Mouse (Mus musculus) adrenal gland, adult 2 months (tissue): ENCODE measurements around the gene Pkig. TPM values are rescaled to one million over a fixed set of nuclear protein-coding genes. Genes with fewer than 3 reads are reported as not detected.
"Not testable (repeated sequence)": the region's sequence is repeated elsewhere in the genome, so short reads cannot be mapped to it uniquely, and the experiment has no call there.

Source experiments
- DNase-seq: peaks from one replicate; pipeline ENCODE4 v3.0.0; 2021
- polyA plus RNA-seq: library from polyadenylated mRNA; depleted of rRNA; stranded (reverse); fragments of >200 nt; gene quantifications from 2 replicates; pipeline ENCODE4 v1.2.3, GENCODE M21; 2012
- total RNA-seq, 2 experiments: library from RNA; stranded (reverse); gene quantifications; 2 replicates each; pipeline ENCODE4 v1.2.3; 2021

Pkig gene
- total and polyA plus RNA-seq, 3 experiments = 37.1 to 147 (median 49.1) TPM

DNA sequence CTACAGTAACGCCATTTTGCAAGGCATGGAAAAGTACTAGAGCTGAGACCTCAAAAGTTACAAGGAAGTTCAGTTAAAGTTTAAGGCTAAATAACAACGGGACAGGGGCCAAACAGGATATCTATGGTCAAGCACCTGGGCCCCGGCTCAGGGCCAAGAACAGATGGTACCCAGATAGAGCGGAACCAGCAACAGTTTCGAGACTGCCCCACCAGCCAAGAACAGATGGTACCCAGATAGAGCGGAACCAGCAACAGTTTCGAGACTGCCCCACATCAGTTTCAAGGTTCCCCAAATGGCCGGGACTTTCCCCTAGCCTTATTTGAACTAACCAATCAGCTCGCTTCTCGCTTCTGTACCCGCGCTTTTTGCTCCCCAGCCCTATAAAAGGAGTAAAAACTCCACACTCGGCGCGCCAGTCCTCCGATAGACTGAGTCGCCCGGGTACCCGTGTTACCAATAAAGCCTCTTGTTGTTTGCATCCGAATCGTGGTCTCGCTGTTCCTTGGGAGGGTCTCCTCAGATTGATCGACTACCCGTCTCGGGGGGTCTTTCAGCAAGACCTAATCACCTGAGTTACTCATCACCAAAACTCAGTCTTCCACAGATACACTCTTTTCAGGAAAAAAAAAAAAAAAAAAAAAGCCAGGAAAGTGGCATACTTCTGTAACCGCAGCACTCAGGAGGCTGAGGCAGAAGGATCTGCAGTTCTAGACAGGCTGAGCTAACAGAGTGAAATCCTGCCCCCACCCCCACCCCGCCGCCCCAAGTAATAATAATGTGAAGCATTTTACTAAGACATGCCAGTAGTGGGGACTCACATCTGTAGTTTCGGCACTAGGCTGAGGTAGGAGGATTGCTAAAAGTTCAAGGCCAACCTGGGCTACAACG, 15.3 kb upstream of the Pkig start:
- peak; percentile 61 for DNase-seq

DNA sequence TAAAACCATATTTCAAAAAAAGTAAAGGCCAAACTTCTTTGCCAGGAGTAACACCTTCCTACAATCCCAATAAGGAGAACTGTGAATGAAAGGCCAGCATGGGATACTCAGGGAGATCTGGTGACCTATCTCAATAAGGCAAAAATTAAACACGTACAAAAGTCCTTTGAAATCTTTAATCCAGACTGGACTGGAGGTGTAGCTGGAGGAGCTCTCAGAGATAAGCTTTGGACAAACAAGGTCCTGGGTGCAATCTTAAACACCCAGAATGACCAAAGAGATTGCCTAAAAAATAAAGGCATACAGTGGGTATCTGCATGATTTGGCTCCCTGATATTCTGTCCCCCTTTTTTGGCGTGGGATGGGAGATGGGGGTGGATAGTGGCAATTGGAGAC, 14.6 kb upstream of the Pkig start:
- DNase-seq = peak; percentile 30

DNA sequence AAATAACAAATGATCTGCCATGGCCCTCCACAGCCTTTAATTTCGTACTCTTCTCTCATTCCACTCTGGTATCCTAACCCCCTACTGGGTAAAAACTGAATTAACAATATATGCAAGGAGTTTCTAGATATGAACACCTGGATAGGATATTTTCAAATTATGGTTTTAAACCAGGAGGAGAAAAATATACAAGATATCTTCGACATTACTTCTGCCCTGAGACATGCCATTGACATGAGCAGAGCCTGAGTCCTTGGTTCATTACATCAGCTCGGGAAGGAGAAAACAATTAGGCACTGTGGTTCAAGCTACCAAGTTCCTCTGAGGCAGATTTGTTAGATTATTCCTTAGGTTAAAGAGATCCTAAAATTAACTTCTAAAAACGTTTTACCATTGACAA, 14.1 kb upstream of the Pkig start:
- DNase-seq = no peak

DNA sequence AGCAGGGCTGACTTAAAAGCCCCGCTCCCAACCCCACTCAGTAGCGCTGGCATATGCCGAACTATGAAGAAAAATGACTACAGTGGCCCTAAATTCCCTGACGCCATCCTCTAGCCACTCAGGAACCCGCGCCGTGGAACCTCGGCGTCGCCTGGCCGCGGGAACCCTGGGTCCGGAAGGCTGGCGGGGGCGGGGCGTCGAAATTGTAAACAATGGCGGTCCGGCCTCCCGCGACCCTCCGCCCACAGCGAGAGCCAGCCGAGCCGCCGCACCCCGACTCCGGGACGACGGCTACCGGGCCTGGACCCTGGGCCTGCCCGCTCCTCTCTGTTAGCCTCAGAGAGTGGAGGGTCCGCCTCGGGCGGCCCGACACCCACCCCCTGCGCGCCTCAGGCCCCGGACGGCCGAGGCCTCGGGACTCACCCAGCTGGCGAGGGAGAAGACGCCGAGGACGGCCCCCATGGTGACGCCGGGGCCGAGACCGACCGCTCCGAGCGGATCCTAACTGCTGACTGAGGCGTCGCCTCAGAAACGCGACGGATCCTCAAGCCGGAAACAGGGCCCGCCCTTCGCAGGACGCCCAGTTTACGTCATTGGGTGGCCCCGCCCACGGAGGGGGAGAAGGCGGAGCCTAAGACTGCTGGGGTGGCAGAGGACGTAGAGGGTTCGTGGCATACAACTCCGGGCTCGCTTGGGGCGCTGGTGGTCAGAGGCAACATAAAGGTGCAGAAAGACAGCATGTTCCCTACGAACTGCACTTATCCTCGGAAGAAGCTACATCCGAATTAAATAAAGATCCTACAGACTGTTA, 13.4 kb upstream of the Pkig start, which contains the start of gene Serinc3:
Serinc3 (minus strand) TSS at position 557 of the 811 bp plus-strand sequence.
- DNase-seq = peak; percentile 100

DNA sequence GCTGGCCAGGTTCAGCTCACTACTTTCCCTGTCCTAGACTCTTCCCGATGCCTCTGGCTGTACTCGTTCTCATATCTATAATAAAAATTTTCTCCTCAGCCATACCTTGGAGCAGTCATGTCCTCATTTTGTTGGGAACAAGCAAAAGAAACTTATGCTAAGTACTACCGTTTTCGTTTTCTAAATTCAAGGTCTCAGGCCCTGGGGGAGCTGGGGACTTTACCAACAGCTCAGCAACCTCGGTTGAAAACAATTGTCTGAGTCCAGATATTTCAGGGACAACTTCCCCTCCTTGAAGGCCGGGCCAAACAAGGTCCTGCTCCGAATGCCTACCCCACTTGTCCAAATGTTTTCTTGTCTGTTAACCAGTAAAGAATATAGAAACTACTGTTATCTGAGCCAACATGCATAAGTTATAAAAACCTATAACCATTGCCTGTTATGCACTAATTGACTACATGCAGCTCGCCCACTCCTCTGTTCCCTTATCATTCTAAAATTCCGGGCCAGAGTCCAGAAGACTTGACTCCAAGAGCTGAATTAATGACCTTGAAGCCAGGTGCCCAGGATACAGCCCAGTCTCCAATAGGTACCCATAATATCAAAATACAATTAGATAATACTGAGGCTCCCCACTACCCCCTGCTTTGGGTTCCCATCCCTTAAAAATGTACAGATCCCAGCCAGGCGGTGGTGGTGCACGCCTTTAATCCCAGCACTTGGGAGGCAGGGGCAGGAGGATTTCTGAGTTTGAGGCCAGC, 12.3 kb upstream of the Pkig start:
- no peak for DNase-seq

DNA sequence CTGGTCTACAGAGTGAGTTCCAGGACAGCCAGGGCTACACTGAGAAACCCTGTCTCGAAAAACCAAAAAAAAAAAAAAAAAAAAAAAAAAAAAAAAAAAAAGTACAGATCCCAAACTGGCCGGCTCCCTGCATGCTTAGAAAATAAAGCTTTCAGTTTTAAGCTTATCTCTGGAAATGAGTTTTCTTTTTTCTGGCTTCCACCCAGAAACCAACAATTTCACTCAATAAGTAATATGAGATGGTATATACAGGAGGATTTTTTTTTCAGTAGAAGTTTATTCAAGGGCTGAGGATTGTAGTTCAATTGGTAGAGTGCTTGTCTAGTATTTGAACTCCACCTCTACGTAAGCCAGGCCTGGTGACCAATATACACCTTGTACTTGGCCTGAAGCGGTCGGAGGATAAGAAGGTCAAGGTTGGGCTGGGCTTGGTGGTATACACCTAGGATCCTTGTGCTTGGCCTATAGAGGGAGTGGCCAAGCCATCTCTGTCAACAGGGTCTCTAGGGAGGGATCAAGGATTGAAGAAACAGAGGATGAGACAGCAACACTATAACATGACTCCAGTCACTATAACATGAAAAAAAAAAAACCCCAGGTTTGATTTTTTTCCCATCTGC, 11.6 kb upstream of the Pkig start:
- DNase-seq = no peak

DNA sequence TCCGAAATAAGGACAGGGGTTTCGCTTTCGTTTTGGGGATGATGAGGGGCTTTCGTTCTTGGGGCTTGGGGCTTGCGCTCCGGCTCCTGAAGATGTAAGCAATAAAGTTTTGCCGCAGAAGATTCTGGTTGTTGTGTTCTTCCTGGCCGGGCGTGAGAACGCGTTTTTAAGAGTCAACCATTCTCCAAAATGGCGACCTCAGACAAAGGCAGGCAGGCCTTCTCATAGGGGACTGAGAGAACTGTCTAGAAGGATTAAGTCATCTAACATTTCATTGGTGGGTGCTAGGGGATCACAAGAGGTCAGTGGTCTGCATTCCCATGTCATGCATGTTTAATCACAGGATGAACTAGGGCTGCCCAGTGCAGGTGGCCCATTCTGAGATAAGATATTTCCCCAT, 2.5 kb upstream of the Pkig start:
- DNase-seq = not testable (repeated sequence)

DNA sequence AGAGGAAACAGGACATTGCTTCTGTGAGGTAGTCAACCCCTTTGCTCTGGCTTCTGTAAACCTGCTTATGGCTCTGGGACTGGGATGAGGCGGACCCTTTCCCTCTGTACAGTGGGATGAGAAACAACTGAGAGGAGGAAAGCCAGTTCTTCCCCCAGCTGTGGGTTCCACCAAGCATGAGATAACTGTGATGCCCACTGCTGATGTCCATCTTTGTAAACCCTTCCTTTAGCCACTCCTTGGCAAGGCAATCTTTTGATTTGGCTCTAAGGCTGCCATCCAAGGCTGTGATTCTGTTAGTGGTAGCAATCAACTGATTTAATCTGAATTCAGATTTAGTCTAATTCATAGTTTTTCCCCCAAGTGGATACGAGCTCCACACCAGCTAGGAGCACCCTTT, 700 bp upstream of the Pkig start:
- no peak for DNase-seq

DNA sequence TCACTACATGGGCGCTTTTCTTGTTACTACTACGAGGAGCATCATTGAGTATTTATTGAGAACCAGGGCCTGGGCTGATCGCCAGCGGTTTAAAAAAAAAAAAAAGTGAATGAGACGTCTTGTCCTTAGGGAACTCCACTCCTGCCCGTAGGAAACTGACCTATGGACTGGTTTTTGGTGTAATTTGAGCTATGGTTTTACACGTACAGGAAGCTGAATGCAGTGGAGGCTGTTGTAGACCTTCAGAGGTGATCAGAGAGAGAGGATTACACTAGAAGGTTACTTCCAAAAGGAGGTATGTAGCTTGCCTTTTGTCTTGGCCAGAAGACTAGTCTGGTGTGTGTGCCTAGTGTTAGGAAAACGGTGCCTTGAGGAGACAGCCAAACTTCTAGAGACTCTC, 755 bp downstream of the Pkig start:
- peak; percentile 65 for DNase-seq

DNA sequence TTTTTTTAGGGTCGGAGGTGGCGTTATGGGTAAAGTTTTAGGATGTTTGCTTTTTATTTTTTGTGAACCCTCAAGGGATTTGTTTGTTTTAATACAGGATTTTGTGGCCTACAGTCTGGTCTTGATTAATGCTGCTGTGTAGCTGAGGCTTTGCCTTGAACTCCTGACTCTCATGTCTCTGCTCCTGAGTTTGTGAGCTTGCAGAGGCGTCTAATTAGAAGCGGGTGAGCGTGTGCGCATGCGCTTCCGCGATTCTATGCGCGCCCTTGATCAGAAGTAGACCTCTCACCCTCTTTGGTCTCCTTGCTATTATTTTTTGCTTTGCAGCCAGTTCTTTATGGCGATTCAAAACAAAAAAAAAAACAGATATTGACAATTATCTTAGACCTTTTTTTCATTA, 1.2 kb downstream of the Pkig start:
- no peak for DNase-seq

DNA sequence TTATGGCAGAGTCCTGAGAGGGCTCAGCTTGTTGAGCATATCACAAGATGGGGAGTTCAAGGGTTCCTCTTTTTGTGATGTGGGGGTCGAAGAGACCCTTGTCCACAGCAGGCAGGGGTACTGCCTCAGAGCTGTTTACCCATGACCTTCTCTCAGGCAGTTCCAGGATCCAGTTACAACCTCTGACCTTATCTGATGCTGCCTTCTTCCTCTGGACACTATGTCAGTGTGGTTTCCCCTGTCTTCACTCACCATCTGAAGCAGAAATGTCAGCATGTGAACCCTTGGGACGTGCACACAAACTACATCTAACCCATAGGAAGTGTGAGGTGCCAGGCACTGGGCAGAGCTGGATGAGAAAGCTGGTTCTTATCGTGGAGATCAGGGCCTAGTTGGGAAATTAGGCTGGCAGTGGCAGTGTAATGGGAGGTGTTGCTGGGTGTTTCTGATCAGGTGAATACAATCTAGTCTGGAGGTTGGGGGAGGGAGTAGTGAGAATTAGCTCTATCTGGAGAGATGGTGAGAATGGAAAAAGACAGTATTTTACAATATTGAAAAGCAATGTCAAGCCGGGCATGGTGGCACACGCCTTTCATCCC, 2.0 kb downstream of the Pkig start:
- no peak for DNase-seq

DNA sequence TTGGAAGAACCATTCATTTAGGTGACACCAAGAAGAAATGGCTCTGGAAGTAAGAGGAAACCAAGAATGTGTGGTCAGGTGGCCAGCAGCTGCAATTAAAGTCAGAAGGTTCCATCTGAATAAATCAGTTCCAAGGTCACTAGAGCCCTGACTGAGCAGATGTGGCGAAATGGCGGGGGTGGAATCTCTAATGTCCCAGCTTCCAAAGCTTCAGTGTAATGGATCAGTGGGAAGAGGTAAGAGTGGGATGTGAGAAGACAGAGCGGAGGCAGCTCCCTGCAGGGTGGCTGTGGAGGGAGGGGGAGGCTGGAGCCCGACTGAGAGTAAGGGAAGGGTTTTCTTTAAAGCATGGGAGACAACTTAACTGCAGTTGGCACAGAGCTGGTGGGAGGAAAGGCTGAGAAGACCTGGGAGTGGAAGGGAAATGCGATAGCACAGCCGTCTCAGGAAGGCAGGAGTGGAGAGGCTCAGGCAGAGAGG, 3.2 kb downstream of the Pkig start:
- peak; percentile 55 for DNase-seq

DNA sequence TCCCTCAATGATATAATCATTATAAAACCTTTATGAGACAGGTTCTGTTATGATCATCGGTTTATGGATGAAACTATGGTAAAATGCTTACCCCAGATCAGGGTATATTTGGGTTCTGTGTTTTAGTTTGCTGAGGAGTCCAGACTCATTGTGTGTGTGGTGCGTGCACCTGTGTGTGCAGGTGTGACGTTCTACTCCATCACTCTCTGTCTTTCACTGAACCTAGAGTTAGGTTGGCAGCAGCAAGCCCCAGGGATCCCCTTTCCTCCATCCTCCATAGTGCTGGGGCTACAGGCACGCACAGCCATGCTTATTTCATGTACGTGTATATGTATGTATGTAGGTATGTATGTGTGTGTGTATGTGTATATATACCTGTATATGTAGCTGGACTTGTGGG, 3.9 kb downstream of the Pkig start:
- DNase-seq = no peak

DNA sequence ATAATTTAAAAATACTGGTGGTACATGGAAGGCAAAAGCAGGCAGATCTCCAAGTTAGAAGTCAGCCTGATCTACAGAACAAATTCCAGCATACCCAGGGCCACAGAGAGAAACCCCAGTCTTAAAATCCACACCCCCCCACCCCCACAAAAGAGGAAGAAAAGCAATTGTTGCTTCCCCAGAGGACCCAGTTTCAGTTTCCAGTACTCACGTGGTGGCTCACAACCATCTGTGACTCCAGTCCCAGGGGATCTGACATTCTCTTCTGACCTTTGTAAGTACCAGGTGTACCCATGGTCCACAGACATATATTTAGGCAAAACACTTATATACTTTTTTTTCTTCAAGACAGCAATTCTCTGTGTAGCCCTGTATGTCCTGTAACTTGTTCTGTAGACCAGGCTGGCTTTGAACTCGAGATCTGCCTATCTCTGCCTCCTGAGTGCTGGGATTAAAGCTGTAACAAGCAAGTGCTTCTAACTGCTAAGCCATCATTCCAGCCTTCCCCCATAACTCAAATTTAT, 4.6 kb downstream of the Pkig start:
- no peak for DNase-seq

DNA sequence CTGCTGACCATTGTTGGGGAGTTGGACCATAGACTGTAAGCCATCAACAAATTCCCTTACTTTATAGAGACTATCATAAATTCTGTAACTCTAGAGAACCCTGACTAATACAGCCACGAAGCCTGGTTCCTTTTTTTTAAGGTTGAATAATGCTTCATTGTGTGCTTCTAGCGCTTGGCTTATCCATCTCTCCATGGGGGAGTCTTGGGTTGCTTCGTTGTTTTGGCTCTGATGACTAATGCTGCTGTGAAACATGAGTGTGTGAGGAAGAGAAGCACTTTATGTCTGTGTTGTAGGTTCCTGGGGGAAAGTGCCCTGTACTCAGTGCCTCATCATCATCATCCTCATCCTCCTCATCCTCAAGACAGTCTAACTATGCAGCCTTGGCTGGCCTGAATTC, 5.7 kb downstream of the Pkig start:
- DNase-seq = no peak

DNA sequence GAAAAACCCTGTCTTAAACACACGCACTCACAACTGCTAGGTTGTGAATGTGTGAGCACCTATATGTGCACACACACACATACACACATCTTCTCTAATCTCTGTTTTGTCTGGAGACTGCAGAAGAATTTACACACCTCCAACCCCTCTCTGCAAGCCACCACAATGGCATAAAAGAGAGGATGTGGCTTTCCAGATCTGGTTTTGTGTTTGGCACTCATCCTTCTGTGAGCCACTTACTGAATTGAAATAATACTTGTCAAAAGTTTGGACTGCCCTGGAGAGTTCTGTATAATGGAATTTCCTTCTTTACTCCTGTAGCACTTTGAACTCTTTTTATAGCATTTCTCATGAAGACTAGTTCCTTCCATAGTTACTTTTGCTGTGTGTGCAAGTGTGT, 8.9 kb downstream of the Pkig start:
- DNase-seq = no peak

DNA sequence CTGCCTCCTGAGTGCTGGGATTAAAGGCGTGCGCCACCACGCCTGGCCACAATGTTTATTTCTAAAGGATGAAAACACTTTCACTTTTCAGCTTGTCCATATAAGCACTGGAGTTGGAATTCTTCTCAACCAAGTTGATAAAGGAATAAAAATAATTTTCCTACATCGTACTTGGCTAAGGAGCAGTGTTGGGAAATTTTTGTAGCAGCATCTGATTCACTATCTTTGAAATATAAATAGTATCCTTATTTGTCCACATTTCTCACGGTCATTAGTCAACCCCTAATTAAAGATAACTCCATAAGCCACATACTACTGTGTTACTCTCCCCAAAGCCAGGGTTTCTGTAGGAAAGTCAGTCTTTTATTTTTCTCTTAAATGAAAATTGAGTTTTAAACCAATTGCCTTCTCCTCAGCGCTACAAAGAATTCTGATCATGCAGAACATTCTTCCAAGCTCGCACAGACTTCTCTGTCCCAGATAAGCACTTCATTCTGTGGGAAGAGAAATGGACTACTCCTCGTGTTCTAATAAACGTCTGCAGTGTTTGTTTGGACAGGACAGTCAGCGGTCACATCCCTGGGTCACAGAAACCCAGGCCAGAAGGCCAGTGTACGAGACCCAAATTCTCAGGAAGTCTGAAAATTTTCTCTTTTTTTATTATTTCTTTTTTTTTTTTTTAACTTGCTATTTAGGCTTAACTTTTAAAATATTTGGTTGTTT, 12.8 kb downstream of the Pkig start:
- no peak for DNase-seq

DNA sequence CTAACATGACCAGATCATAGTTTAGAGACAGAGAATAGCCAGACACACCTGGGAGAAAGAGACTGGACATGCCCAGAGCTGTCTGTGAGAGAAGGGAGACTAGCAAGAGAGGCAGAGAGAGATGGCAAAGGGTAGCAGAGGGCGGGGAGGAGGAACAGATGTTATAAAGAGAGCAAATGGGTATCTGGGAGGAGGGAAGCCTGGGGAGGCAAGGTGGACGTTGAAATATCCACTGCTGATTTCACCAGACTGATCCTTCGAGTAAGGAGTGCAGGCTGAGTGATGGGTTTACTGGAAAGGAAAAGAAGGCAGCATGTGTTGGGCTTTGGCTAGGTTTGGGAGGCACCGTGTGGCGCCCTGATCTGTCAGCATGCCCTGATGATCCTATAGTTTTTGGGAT, 16.2 kb downstream of the Pkig start:
- DNase-seq = no peak

DNA sequence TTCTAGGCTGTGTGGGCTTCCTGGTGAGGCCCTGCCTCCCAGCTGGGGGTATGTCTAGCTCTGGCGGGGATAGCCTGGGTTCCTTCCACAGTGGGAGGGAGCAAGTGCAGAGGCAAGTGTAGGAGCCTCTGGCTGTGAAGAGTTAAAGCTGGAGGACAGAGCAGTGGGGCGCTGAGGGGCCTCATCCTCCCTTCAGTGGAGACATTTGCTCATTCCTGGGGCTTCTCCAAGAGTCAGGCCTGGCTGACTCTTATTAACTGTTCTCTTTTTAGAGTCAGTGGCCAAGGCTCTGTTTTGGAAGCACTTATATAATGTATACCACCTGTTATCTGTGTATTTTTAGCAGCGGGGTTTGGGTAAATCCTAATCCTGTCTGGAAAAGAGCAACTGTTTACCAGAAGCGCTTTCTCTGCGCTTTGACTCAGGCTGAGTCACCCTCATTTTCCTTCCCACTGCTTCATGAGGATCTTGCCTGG, 17.0 kb downstream of the Pkig start:
- DNase-seq = peak; percentile 53

DNA sequence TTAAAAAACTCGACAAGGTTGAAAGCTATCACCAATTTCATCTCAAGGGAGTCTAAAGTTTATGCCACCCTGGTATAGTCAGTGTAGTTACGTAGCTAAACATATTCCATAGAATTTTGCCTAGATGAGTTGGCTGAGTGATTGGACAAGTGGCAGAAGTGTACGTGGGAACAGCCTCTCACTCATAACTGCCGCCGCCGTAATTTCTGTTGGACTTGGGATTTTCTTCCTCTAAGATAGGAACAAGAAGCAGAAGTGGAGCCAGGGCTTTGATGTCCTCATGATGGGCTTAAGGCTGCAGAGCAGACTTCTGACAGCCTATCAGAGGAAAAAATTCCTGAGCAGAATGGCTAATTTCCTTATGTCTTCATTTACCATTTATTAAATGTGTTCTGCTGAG, 17.5 kb downstream of the Pkig start:
- DNase-seq = no peak
